Mouse (Mus musculus): ENCODE results near the gene Krtap19-5.

GRCm38 (mm10) chr16:88877938-88878337 is 18.3 kb downstream of the Krtap19-5 start, which contains the start of gene Krtap19-3:
- TF ChIP-seq CTCF (IDR thresholded peaks at IDR 0.05; ENCODE audit: extremely low read depth, insufficient read depth, low read length) (no peak), POLR2A (IDR thresholded peaks at IDR 0.05; ENCODE audit: extremely low read depth, insufficient read depth, low read length) (no peak)
